Mouse (Mus musculus) brown adipose tissue, adult 24 weeks (tissue): Measurements from ENCODE around the gene Hnrnpa2b1. TPM values are rescaled to one million over a fixed set of nuclear protein-coding genes. Genes with fewer than 3 reads are reported as not detected.
"Not testable (repeated sequence)": the region's sequence is repeated elsewhere in the genome, so short reads cannot be mapped to it uniquely, and the experiment has no call there.

Experiments used
- H3K27ac ChIP-seq: fragments of 200-500 bp; replicated peaks from 2 replicates; pipeline ENCODE4 v1.5.1; 2012; ENCODE audit warnings: low read depth, mild to moderate bottlenecking, low read length
- H3K4me1 ChIP-seq: fragments of 200-500 bp; 2 replicates; pipeline ENCODE4 v1.6.1; 2012; ENCODE audit warnings: low read length, mixed read lengths; ENCODE audit not compliant: control insufficient read depth, insufficient read depth, insufficient read length
- H3K4me3 ChIP-seq: fragments of 200-500 bp; 2 replicates; pipeline ENCODE4 v1.5.1; 2012; ENCODE audit warnings: low read depth, mild to moderate bottlenecking, low read length, moderate library complexity; ENCODE audit not compliant: insufficient read depth
- polyA plus RNA-seq: library from polyadenylated mRNA; stranded (reverse); fragments of >200 nt; gene quantifications from 2 replicates; pipeline ENCODE4 v1.2.4, GENCODE M21; 2012; ENCODE audit not compliant: missing spikeins, insufficient read depth, insufficient read length

Gene Hnrnpa2b1
- polyA plus RNA-seq, result 410 and 880 TPM in 2 replicates

DNA sequence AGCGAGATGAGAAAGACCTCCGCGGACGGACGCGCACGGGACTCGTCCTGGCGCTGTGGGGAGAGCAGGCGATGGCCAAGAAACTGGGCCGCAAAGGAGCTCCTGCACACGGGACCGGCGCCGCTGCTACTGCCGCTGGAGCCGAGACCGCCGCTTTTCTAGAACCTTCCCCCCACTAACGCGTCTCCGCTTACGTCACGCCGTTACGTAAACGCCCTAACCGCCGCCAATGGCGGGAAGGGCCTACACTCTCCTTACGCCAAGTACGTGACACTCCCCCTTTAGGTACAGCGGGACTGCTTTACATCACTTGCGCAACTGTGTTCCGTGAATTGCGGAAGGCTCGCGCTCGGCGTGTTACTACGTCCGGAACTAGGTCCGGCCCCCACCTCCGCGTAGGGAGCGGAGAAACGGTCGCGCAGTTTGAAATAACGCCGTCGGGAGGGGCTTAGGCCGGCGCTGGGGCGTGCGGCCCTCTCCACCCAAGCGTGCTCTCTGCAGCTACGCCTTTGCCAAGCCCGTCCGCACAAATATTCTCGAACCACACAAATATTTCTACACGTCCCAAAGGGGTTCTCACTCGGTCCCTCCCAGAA, at the start of gene Hnrnpa2b1:
Gene Hnrnpa2b1, minus strand, starts transcription at position 180 of the 596 bp plus-strand sequence.
- Histone ChIP-seq H3K27ac (peak within 1 kb of the TSS; percentile 100), H3K4me3 (peak within 1 kb of the TSS; percentile 92), H3K4me1 (no peaks in the 10 kb centered on the region)

- H3K4me3 ChIP-seq, result no peak overlapping the region
- H3K27ac ChIP-seq, result no peak overlapping the region
- H3K4me1 ChIP-seq, result no peaks in the 10 kb centered on the region
These were observed 45.2 kb upstream of the Hnrnpa2b1 start for GRCm38 (mm10) chr6:51514860-51515259.

- no peak overlapping the region for H3K27ac ChIP-seq
- H3K4me1 ChIP-seq, result no peaks in the 10 kb centered on the region
- H3K4me3 ChIP-seq, result no peak overlapping the region
These were observed 44.1 kb upstream of the Hnrnpa2b1 start for GRCm38 (mm10) chr6:51513745-51514144.

- no peaks in the 10 kb centered on the region for H3K4me1 ChIP-seq
- no peak overlapping the region for H3K4me3 ChIP-seq
- H3K27ac ChIP-seq, result no peak overlapping the region
These were observed 41.3 kb upstream of the Hnrnpa2b1 start for GRCm38 (mm10) chr6:51510946-51511345.

DNA sequence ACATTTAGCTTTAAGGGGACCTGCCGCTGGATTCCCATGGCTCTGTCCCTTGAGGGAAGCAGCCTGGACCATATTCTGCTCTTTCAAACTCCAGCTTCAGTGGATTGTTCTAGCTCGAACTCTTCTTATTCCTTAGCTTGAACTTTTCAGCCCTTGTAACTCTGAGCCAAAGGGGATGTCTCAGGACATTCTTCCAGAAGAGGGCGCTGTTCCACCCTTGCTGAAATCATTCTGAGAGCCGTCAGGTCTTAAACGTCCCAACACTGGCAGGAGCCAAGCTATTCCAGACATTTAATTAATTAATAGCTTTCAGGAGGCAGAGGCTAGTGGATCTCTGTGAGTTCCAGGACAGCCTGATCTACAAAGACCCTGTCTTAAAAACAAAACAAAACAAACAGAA, 40.4 kb upstream of the Hnrnpa2b1 start:
- H3K4me1 ChIP-seq, result no peaks in the 10 kb centered on the region
- H3K4me3 ChIP-seq, result no peak overlapping the region; the same call in 1 of the 2 replicates
- H3K27ac ChIP-seq, result no peak overlapping the region

GRCm38 (mm10) chr6:51508750-51509648, 39.3 kb upstream of the Hnrnpa2b1 start:
- no peaks in the 10 kb centered on the region for H3K4me1 ChIP-seq
- peak overlapping the region; percentile 50 for H3K4me3 ChIP-seq
- no peak overlapping the region for H3K27ac ChIP-seq

- Histone ChIP-seq H3K27ac (no peak overlapping the region), H3K4me3 (no peak overlapping the region), H3K4me1 (no peaks in the 10 kb centered on the region)
These were observed 37.9 kb upstream of the Hnrnpa2b1 start for GRCm38 (mm10) chr6:51507556-51507955.

GRCm38 (mm10) chr6:51505671-51506070, 36.0 kb upstream of the Hnrnpa2b1 start:
- Histone ChIP-seq H3K4me3 (no peak overlapping the region), H3K27ac (no peak overlapping the region), H3K4me1 (no peaks in the 10 kb centered on the region)

DNA sequence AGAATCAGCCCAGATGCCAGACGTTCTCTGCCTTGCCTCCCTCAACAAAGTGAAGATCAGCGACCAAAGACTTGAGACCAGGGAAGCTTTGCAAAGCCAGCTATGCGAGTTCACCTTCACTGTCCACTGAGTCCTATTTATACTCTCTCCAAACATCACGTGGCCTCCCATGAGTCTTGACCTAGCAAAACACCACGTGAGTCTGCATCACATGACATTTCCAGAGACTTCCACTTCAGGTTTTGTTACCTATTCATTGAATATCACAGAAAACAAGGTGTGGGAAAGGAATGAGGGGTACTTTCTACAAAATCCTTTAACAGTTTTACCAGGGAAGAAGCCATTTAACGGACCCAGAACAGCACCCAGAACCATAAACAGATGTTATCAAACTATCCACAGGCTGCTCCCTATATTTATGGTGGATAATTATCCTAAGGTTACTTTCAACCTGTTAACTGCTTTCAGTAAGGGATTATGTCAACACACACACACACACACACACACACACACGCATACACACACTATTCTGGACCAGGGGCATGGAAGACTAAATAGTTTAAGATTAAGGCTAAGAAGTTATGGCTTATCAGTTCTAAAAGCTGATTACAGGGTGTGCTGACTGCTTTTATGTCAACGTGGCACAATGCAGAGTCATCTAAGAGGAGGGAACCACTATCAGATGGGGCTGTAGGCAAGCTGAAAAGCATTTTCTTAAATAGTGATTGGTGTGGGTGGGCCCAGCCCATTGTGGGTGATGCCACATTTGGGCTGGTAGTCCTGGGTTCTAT, 27.8 kb upstream of the Hnrnpa2b1 start:
- H3K4me3 ChIP-seq, result no peak overlapping the region
- H3K4me1 ChIP-seq, result no peaks in the 10 kb centered on the region
- H3K27ac ChIP-seq, result no peak overlapping the region

- Histone ChIP-seq H3K4me1 (no peaks in the 10 kb centered on the region), H3K4me3 (no peak overlapping the region), H3K27ac (no peak overlapping the region)
These were observed 20.1 kb upstream of the Hnrnpa2b1 start for GRCm38 (mm10) chr6:51489787-51490186.

DNA sequence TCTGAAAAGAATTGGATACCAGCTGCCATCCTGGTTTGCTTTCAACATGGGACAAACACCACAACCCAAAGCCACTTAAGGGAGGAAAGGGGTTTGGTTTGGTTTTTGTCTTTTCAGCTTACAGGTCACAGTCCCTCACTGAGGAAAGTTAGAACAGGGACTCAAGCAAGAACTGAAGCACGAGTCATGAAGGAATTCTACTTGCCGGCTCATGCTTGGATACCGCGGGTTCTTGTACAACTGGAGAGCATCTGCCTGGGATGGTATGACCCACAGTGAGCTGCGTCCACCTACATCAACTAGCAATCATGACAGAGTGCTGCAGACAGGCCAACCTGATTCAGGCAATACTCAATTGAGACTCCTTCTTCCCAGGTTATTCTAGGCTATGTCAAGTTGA, 17.0 kb upstream of the Hnrnpa2b1 start:
- H3K27ac ChIP-seq, result no peak overlapping the region
- H3K4me1 ChIP-seq, result no peaks in the 10 kb centered on the region
- no peak overlapping the region for H3K4me3 ChIP-seq

DNA sequence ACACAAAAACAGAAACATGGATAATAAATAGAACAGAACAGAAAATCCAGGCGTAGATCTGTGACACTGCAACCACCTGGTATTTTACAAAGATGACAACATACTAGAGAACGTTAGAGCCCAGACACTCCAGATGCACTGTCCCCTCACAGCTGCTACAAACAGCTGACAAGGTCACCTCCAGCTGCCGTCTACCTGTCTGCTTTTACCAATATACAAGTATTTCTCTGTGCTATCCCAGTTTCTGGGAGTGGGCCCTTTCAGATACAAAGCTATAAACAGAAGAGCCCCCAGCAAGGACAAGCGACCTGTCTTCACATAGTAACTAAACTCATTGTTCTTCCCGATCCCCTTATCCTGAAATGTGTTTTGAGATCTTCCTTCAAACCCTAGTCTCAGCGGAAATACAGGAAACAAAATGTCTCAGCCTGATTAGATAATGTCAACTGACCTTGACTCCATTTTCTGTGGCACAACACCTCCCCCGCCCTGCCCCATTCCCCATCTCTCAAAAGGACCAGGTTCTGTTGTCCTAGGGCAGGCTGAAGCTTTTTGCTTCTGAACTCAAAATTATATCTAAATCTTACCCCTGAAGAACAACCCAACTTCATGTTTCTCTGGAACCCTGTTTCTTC, 16.5 kb upstream of the Hnrnpa2b1 start:
- H3K4me3 ChIP-seq, result no peak overlapping the region
- H3K4me1 ChIP-seq, result no peaks in the 10 kb centered on the region
- no peak overlapping the region for H3K27ac ChIP-seq

DNA sequence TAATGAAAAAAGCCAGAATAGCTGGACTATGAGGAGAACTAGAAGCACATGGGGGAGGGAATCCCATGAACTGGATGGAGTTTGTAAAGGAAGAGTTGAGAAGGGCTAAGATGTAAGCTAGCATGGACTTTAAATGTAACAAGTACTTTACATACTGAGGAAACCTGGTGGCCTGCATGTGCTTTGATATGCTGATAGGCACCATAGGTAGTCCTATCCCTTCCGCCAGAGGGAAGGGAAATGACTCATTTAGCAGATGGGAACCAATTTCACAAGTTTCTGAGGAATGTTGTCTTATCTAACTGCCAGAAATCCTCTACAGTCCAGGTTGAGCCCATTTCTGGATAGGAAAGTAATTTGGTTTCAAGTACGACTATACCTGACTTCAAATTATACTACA, 16.0 kb upstream of the Hnrnpa2b1 start:
- Histone ChIP-seq H3K27ac (no peak overlapping the region), H3K4me3 (no peak overlapping the region), H3K4me1 (no peaks in the 10 kb centered on the region)

- not testable (repeated sequence) for H3K4me1 ChIP-seq, H3K27ac ChIP-seq, H3K4me3 ChIP-seq
These were observed 14.9 kb upstream of the Hnrnpa2b1 start for GRCm38 (mm10) chr6:51484556-51484955.

DNA sequence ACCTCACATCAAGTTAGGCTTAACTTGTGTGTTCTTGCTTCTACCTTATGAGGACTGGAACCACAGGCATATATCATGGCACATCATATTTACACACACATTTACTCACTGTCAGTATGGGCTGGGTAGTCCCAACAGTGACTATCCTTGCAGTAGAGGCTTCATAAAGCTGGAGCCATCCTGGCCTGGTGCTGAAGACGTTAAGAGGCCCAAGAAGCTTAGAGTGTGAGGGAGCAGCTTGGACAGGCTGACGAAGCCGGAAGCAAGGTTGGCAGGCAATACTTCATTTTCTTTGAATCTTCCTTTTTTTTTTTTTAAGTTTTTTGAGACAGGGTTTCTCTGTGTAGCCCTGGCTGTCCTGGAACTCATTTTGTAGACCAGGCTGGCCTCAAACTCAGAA, 14.2 kb upstream of the Hnrnpa2b1 start:
- H3K4me1 ChIP-seq, result no peaks in the 10 kb centered on the region
- H3K4me3 ChIP-seq, result no peak overlapping the region
- H3K27ac ChIP-seq, result no peak overlapping the region
